Mouse (Mus musculus) c-Kit-positive CD71-negative TER-119-negative erythroid progenitor cells, embryonic 14.5 days (primary cell): ENCODE data around the gene Gm10639.
"Not testable (repeated sequence)": the region's sequence is repeated elsewhere in the genome, so short reads cannot be mapped to it uniquely, and the experiment has no call there.

Experiments used
- DNase-seq: peaks from one replicate; pipeline ENCODE4 v3.0.0-alpha.2; 2013; ENCODE audit warnings: low read depth

Gm10639 gene

GRCm38 (mm10) chr9:78348206-78349004, 58.7 kb downstream of the Gm10639 start:
- not testable (repeated sequence) for DNase-seq

GRCm38 (mm10) chr9:78349141-78349540, 59.4 kb downstream of the Gm10639 start:
- not testable (repeated sequence) for DNase-seq

GRCm38 (mm10) chr9:78350007-78350406, 60.3 kb downstream of the Gm10639 start:
- DNase-seq = not testable (repeated sequence)

- no peak for DNase-seq
These were observed 61.9 kb downstream of the Gm10639 start for GRCm38 (mm10) chr9:78351504-78352220.
